Mouse (Mus musculus): ENCODE measurements around the gene Gcsh. TPM values are rescaled to one million over a fixed set of nuclear protein-coding genes. Genes with fewer than 3 reads are reported as not detected.

The Gcsh gene
- 174 and 176 TPM in 2 replicates for polyA plus RNA-seq (2015; fragmentation: Nextera tagmentation; extraction: Ambion mirVana)

DNA sequence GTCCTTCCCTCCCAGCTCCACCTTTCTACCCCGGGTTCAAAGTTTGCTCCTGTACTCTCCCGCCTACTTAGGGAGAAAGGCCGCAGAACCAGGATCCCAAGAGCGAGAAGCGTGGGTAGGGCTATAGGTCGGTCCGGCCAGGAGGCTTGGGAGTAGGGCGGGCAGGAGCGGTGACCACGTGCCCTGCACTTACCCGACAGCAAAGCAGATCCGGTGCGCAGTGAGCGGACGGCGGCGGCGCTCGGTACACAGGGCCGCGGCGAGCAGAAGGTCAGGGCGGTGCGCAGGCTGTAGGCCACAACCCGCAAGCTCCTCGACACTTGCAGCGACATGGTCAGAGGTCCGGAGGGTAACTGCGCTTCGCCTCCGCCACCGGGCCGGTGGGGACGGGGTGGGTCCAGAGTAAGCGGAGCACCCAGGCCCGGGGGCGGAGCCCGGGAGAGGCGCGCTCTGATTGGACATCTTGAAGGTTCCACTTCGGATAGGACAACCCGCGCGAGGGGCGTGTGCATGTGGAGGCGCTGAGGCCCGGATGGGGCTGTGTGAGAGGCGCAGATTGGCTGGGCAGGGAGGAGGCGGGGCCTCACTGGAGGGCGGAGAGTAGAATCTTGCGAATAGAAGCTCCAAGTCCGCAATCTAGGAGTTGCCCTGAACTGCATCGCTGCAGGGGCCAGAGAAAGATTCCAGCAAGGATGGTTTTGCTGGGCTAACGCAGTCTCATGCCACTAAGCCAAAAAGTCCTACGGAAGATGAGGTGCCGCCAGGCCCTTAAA is at the start of gene Gcsh:
Gcsh (minus strand) TSS at position 443 of the 773 bp plus-strand sequence.
- ATAC-seq (replicated peaks; ENCODE audit: low FRiP score): peak; percentile 100
- Histone ChIP-seq H3K36me3 (peaks cover 16% of the 10 kb centered on the region), H3K27me3 (no peaks in the 10 kb centered on the region), H3K4me3 (replicated peaks) (peak within 1 kb of the TSS; percentile 85), H3K4me1 (peaks cover 22% of the 10 kb centered on the region), H3K4me2 (peak within 1 kb of the TSS; percentile 93), H3K9me3 (replicated peaks) (no peaks in the 10 kb centered on the region), H3K27ac (peak within 1 kb of the TSS; percentile 86), H3K9ac (peak within 1 kb of the TSS; percentile 80)
- under 1% methylated on average over 56 of the region's 56 CpGs for WGBS

DNA sequence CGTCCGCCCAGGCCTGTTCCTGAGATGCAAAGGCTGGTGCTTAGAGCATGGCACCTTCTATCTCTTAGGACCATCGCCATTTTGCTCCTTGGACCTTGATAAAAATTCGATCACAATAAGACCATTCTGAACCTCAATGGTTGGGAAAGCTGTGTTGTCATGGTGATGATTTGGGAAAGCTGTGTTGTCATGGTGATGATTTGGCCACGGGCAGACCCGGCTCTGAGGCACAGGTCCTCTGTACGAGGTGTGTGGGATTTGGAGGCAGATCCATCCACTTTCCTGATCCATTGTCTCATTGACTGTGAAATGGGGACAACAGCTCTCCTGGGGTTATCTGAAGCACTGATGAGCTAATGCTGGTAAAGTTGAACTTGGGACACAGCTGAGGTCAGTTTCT is 46.5 kb upstream of the Gcsh start:
- H3K9me3 ChIP-seq (replicated peaks): no peaks in the 10 kb centered on the region
- H3K27me3 ChIP-seq: no peaks in the 10 kb centered on the region
- H3K4me3 ChIP-seq (replicated peaks): no peak overlapping the region
- H3K4me1 ChIP-seq: no peaks in the 10 kb centered on the region
- WGBS: 78% methylated on average over 7 of the region's 7 CpGs
- no peak overlapping the region for H3K4me2 ChIP-seq
- H3K27ac ChIP-seq: no peak overlapping the region
- H3K36me3 ChIP-seq: no peaks in the 10 kb centered on the region
- no peak overlapping the region for H3K9ac ChIP-seq
- no peak for ATAC-seq (replicated peaks; ENCODE audit: low FRiP score)

DNA sequence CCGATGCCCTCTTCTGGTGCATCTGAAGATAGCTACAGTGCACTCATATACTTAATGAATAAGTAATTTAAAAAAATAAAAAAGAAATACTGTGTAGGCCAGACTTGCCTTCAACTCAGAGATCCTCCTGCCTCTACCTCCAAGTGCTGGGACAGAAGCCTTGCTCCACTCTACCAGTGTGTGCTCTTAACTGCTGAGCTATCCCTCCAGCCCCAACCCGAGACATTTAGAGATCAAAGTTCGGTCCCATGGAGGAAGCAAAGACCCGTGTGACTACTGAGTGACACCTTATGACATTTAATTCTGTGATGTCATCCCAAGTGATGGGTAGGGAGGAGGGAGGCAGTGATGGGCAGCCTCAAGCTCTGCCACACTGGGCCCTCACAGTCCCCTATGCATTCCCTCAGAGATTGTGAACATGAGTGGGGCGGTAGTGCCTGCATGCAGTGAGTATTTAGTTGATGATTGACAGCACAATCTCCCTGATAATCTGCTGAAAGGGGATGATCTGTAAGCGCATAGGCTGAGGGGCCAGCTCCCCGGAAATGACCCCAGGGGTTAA is 44.1 kb upstream of the Gcsh start:
- 84% methylated on average over 7 of the region's 7 CpGs for WGBS
- Histone ChIP-seq H3K4me2 (no peak overlapping the region), H3K27me3 (no peaks in the 10 kb centered on the region), H3K36me3 (no peaks in the 10 kb centered on the region), H3K4me3 (replicated peaks) (no peak overlapping the region), H3K9ac (no peak overlapping the region), H3K9me3 (replicated peaks) (no peaks in the 10 kb centered on the region), H3K27ac (no peak overlapping the region), H3K4me1 (no peaks in the 10 kb centered on the region)
- no peak for ATAC-seq (replicated peaks; ENCODE audit: low FRiP score)

DNA sequence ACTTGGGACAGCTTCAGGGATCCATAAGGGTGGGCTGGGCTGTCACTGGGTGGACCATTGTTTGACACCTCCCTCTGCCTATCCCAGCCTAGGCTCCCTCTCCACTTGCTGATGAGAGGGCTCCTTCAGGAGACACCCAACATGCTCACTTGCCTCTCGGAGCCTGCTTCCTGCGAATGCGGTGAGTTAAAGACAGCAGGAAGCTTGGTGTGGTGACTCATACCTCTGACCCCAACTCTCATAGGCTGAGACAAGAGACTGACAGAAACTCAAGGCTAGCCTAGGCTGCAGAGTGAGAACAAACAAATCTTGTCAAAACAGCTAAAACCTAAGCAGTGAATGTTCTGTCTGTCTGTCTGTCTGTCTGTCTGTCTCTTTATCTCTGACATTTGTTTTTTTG is 40.1 kb upstream of the Gcsh start:
- 0 out of 2 replicates have a peak, but pooled peaks cover 7% of the 10 kb centered on the region for H3K4me1 ChIP-seq
- H3K27ac ChIP-seq: no peak overlapping the region
- H3K4me2 ChIP-seq: no peak overlapping the region
- WGBS: 71% methylated on average over 3 of the region's 3 CpGs
- H3K27me3 ChIP-seq: no peaks in the 10 kb centered on the region
- no peak for ATAC-seq (replicated peaks; ENCODE audit: low FRiP score)
- no peak overlapping the region for H3K9ac ChIP-seq
- no peak overlapping the region for H3K4me3 ChIP-seq (replicated peaks)
- H3K9me3 ChIP-seq (replicated peaks): no peaks in the 10 kb centered on the region
- H3K36me3 ChIP-seq: no peaks in the 10 kb centered on the region

DNA sequence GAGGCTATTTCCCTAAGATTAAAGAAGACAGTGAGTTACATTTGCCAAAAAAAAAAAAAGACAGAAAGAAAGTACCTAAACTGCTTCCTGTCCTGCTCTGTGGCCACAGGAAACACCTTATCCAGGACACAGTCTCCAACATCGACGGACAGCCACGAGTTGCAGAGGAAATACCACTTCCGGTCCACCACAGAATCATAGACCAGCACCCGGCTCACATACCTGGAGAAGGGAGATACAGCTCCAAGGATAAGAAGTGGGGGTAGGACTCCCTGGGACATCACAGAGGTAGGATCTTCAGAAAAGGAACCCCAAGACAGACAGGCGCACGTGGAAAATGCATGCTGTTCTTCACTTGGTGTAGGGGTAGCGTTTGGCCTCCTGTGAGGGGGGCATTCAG is 39.3 kb upstream of the Gcsh start:
- no peak for ATAC-seq (replicated peaks; ENCODE audit: low FRiP score)
- Histone ChIP-seq H3K27ac (no peak overlapping the region), H3K9ac (no peak overlapping the region), H3K4me2 (no peak overlapping the region), H3K9me3 (replicated peaks) (no peaks in the 10 kb centered on the region), H3K27me3 (no peaks in the 10 kb centered on the region), H3K4me3 (replicated peaks) (no peak overlapping the region), H3K36me3 (no peaks in the 10 kb centered on the region), H3K4me1 (0 out of 2 replicates have a peak, but pooled peaks cover 7% of the 10 kb centered on the region)
- WGBS: 79% methylated on average over 8 of the region's 8 CpGs

DNA sequence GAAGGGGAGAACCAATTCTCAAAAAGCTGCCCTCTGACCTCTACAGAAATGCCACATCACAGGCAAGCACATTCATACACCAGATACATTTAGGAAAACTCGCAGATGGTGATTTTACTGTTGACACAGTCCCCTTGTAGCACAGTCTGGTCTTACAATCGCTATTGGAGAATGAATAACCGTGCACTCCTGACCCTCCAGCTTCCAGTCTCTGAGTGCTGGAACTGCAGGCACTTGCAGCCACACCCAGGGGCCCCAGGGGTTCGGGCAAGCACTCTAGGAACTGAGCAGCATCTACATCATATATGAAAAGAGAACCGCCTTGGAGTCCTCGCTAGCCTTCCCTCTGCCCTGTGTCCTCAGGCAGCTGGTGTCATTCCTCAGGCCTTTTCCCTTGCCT is 38.1 kb upstream of the Gcsh start:
- Histone ChIP-seq H3K27ac (no peak overlapping the region), H3K4me2 (no peak overlapping the region), H3K9ac (no peak overlapping the region), H3K4me1 (0 out of 2 replicates have a peak, but pooled peaks cover 7% of the 10 kb centered on the region), H3K9me3 (replicated peaks) (no peaks in the 10 kb centered on the region), H3K27me3 (no peaks in the 10 kb centered on the region), H3K36me3 (no peaks in the 10 kb centered on the region), H3K4me3 (replicated peaks) (no peak overlapping the region)
- no peak for ATAC-seq (replicated peaks; ENCODE audit: low FRiP score)
- WGBS: 56% methylated on average over 6 of the region's 6 CpGs

DNA sequence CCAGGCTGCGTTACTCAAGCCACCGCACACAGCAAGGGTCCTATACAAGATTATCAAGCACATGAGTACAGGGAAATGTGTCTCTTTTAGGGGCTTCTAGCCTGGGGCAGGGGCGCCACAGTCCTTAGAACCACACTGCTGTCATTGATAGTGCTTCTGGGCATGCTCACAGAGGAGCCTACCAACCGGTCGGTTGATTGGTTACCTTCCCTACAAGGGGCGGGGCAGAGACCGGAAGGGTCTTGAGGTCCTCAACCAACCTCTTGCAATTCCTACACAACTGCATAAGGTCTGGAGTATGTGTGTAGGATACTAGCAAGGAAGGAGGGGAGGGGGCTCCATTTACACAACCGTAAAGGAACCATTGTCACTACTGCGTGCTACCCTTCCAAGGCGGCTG is 35.3 kb upstream of the Gcsh start:
- 0 out of 2 replicates have a peak, but pooled peaks cover 7% of the 10 kb centered on the region for H3K4me1 ChIP-seq
- H3K4me3 ChIP-seq (replicated peaks): no peak overlapping the region
- 94% methylated on average over 10 of the region's 10 CpGs for WGBS
- no peak overlapping the region for H3K27ac ChIP-seq
- H3K36me3 ChIP-seq: no peaks in the 10 kb centered on the region
- no peak overlapping the region for H3K9ac ChIP-seq
- no peaks in the 10 kb centered on the region for H3K9me3 ChIP-seq (replicated peaks)
- H3K4me2 ChIP-seq: no peak overlapping the region
- no peaks in the 10 kb centered on the region for H3K27me3 ChIP-seq
- no peak for ATAC-seq (replicated peaks; ENCODE audit: low FRiP score)

DNA sequence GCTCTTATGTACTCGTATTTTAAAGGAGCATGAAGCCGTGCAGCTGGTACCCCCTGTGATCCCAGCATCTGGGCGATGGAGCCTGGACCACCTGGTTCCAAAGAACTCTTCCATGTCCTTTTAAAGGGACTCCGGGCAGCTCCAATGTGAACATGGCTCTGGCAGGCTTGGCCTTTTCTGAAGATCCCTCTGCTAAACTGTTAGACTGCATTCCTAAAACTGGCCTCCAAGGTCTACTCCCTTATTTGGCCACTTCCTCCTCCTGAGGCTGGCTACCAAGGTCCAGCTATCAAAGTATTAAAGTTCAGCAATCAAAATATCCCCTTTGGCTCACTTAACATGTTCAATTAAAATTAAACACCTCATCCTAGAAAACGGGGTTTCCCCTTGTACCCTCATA is 34.3 kb upstream of the Gcsh start:
- Histone ChIP-seq H3K27ac (no peak overlapping the region), H3K36me3 (no peaks in the 10 kb centered on the region), H3K4me2 (no peak overlapping the region), H3K9me3 (replicated peaks) (no peaks in the 10 kb centered on the region), H3K27me3 (no peaks in the 10 kb centered on the region), H3K4me1 (0 out of 2 replicates have a peak, but pooled peaks cover 7% of the 10 kb centered on the region), H3K4me3 (replicated peaks) (no peak overlapping the region), H3K9ac (no peak overlapping the region)
- 83% methylated on average over 5 of the region's 5 CpGs for WGBS
- ATAC-seq (replicated peaks; ENCODE audit: low FRiP score): no peak

DNA sequence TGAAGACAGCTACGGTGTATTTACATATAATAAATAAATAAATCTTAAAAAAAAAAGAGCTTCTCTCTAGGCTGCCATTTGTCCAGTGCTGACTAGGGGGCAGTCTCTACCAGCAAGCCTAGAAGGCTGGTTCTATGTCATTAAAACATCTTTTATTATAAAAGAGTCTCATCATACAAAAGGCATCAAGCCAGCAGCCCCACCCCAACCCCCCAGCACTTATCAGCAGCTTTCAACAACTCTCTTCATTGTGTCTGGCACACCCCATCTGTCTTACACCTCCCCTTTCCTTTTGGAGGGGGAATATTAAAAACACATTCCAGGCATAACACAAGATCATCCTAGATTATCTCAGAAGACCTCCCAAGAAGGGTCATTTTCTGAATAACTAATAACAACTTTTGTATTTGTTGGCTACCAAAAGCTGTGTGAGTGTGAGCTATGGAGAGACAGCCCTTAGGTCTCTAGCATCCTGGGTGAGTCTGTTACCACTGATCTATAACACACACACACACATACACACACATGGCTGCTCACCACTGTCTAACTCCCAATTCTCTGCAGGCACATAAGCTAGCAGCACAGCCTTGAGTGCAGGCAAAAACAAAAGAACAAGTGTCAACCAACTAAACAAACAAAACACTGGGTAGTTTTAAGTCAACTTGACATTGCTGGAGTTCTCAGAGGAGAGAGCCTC is 29.1 kb upstream of the Gcsh start:
- no peak for ATAC-seq (replicated peaks; ENCODE audit: low FRiP score)
- H3K4me3 ChIP-seq (replicated peaks): no peak overlapping the region
- H3K4me1 ChIP-seq: no peaks in the 10 kb centered on the region; the same call in 1 of the 2 replicates
- no peak overlapping the region for H3K4me2 ChIP-seq
- no peaks in the 10 kb centered on the region for H3K36me3 ChIP-seq
- no peaks in the 10 kb centered on the region for H3K9me3 ChIP-seq (replicated peaks)
- H3K27me3 ChIP-seq: no peaks in the 10 kb centered on the region
- H3K9ac ChIP-seq: no peak overlapping the region
- 74% methylated on average over 1 of the region's 1 CpGs for WGBS
- H3K27ac ChIP-seq: no peak overlapping the region

DNA sequence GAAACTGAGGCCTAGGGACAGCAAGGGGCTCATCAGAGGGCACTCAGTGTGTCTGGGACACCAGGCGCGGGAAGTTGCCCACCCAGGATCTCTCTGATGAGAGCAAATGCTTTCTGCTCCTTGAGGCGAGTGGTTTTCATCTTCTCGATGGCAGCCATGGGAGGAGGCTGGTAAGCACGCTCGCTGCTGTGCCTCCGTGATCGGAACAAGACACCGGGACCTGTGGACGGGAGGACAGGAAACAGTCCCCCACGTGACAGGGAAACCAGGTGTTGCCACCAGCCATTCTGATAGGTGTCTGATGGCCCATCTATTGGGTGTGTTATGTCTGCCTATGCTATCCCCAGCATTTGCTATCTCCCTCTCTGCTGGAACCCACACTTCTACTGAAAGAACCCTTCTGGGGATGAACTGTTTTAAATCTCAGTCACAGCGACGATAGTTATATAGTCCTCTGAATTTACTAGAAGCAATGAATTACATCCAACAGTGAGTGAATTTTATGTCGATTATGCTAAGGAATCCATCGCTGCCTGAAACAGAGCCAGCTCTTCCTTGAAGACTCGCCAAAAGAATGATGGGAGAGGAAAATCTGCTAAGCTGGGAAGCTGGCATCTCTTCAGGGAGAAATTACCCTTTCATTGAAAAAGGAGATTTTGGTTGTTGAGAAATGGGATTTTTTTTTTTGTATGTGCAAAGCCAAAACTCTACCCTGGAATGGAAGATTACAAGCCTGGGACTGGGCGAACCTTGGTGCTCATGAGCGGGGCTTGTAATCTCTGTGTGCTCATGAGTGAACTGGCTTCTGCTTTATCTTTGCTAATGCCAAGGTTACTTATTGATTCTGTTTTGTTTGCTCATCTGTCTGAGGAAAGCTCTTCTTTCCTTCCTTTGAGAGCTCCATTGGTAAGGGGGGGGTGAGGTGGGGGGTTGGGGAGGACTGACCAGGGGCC is 26.3 kb upstream of the Gcsh start:
- Histone ChIP-seq H3K9ac (no peak overlapping the region), H3K4me3 (replicated peaks) (no peak overlapping the region), H3K9me3 (replicated peaks) (no peaks in the 10 kb centered on the region), H3K4me1 (no peaks in the 10 kb centered on the region; the same call in 1 of the 2 replicates), H3K36me3 (no peaks in the 10 kb centered on the region), H3K4me2 (no peak overlapping the region), H3K27ac (no peak overlapping the region), H3K27me3 (no peaks in the 10 kb centered on the region)
- WGBS: 76% methylated on average over 18 of the region's 18 CpGs
- no peak for ATAC-seq (replicated peaks; ENCODE audit: low FRiP score)

DNA sequence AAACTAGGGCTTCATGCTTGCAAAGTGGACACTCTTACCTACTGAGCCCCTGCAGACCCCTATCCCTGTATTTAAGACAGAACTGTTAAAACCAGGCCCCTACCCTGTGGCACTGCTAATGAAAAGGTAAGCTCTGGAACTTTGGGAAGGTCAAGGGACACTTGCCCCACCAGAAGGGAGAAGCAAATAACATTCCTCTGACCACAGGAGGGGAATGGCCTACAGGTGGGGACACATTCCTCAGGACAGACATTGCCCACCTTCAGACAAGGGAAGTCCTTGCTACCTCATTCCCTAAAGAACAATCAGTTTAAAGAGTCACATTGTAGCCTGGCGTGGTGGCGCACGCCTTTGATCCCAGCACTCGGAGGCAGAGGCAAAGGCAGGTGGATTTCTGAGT is 24.6 kb upstream of the Gcsh start:
- H3K36me3 ChIP-seq: no peaks in the 10 kb centered on the region
- no peaks in the 10 kb centered on the region; the same call in 1 of the 2 replicates for H3K4me1 ChIP-seq
- H3K27ac ChIP-seq: no peak overlapping the region
- H3K9ac ChIP-seq: no peak overlapping the region
- H3K4me2 ChIP-seq: no peak overlapping the region
- no peak for ATAC-seq (replicated peaks; ENCODE audit: low FRiP score)
- H3K9me3 ChIP-seq (replicated peaks): no peaks in the 10 kb centered on the region
- H3K4me3 ChIP-seq (replicated peaks): no peak overlapping the region
- no peaks in the 10 kb centered on the region for H3K27me3 ChIP-seq
- 94% methylated on average over 4 of the region's 4 CpGs for WGBS
